In genomic region chr7:130649257-130649656, GRCm38 (mm10) we compare ENCODE assay signal across 11 mouse cellular contexts.
DNase-seq lines count a peak whose midpoint lies in the region; ATAC-seq and TF ChIP-seq lines count a peak whose summit lies in the region.
"Had no signal": no experiment of that assay in that cellular context is flagged by ENCODE, and none has a peak within 500 bp of the region (broad histone marks: within the 10 kb centered on the region; RNA-seq: fewer than 3 reads in every experiment).

No protein-coding gene starts in this region.

- H3K27me3 ChIP-seq in heart, postnatal 0 days (ENCODE audit: control insufficient read depth, insufficient read depth, low read length) = no peaks in the 10 kb centered on the region
- H3K27me3 ChIP-seq: neural tube, embryonic 12.5 days; Patski had no signal

- peaks cover 62% of the 10 kb centered on the region for H3K4me1 ChIP-seq in heart, postnatal 0 days (ENCODE audit: control insufficient read depth, insufficient read depth)

- H3K27ac ChIP-seq in heart, postnatal 0 days (ENCODE audit: low read depth) = peak overlapping the region; percentile 99
- H3K27ac ChIP-seq: neural tube, embryonic 12.5 days had no signal

- H3K36me3 ChIP-seq in heart, postnatal 0 days (replicated peaks; ENCODE audit: control insufficient read depth, insufficient read depth, low read length) = no peaks in the 10 kb centered on the region
- H3K36me3 ChIP-seq: neural tube, embryonic 12.5 days had no signal

- TF ChIP-seq EP300 in heart, postnatal 0 days (IDR thresholded peaks at IDR 0.05; ENCODE audit: low read depth) = no peak

- H3K9ac ChIP-seq in heart, postnatal 0 days (replicated peaks; ENCODE audit: low read depth, low read length) = no peak overlapping the region
- H3K9ac ChIP-seq: neural tube, embryonic 12.5 days had no signal

- WGBS in heart, postnatal 0 days = 13% methylated on average over 7 of the region's 7 CpGs

- peak; percentile 9 to 24 for DNase-seq in adrenal gland, postnatal 36 days
- DNase-seq in adrenal gland, adult (ENCODE audit: inconsistent age in 2 of 2, low spot score in 1 of 2) = no peak
- peak; percentile 29 for DNase-seq in lung, postnatal 10 days
- no peak for DNase-seq in lung, postnatal 36 days
- no peak for DNase-seq in heart, postnatal 0 days (ENCODE audit: low spot score)
- peak; percentile 72 for DNase-seq in testis, postnatal 14 days (ENCODE audit: low spot score)
- no peak for DNase-seq in urinary bladder, postnatal 14 days (ENCODE audit: low spot score)
- DNase-seq in left cerebral cortex, adult 18-20 months (ENCODE audit: low spot score in 2 of 2) = no peak
- DNase-seq: embryo, embryonic 11 days had no signal

- no peak overlapping the region for H3K4me3 ChIP-seq in heart, postnatal 0 days (ENCODE audit: low read depth, low read length)
- H3K4me3 ChIP-seq: neural tube, embryonic 12.5 days had no signal

- ATAC-seq in heart, postnatal 0 days (ENCODE audit: insufficient read depth, low read depth) = no peak
- ATAC-seq: Patski had no signal

- TF ChIP-seq CTCF in heart, postnatal 0 days (IDR thresholded peaks at IDR 0.05; ENCODE audit: low read depth) = no peak

- peak overlapping the region; percentile 80 for H3K4me2 ChIP-seq in heart, postnatal 0 days (ENCODE audit: low read depth, low read length)
- H3K4me2 ChIP-seq: neural tube, embryonic 12.5 days had no signal

- no peaks in the 10 kb centered on the region for H3K9me3 ChIP-seq in heart, postnatal 0 days (replicated peaks; ENCODE audit: control insufficient read depth, low read length)
- H3K9me3 ChIP-seq: neural tube, embryonic 12.5 days had no signal

Comparison
In these comparisons a context has a peak if more than half of its experiments do, and no peak if none do; other contexts are left out.
1. DNase-seq: peak in adrenal gland, postnatal 36 days (2 of 2), lung, postnatal 10 days (single experiment) and testis, postnatal 14 days (single experiment); none in adrenal gland, adult (0 of 2), lung, postnatal 36 days (single experiment), heart, postnatal 0 days (single experiment), urinary bladder, postnatal 14 days (single experiment) and left cerebral cortex, adult 18-20 months (0 of 2).